Mouse (Mus musculus) kidney, adult 2 months (tissue): ENCODE measurements at regions not wholly inside any gene's neighbourhood (a gene's known extent, or its start where the extent isn't known, plus 50 kb on each side); places are given as distances from the start of the nearest gene placed in this dataset.

Experiments
- CTCF ChIP-seq: fragments of 200-500 bp; conservative IDR thresholded peaks from 2 replicates; pipeline ENCODE4 v1.5.1; 2011; ENCODE audit warnings: low read depth, mild to moderate bottlenecking, control low read depth, low read length, moderate library complexity, mixed read lengths; ENCODE audit not compliant: insufficient read depth, insufficient read length
- POLR2A ChIP-seq: fragments of 200-500 bp; IDR thresholded peaks from one replicate; pipeline ENCODE4 v1.6.1; 2011; ENCODE audit warnings: low read depth, low read length, control low read depth

- TF ChIP-seq POLR2A (no peak), CTCF (no peak)
These were observed 69.0 kb upstream of the Sox13 start for GRCm38 (mm10) chr1:133492986-133493741.
